Mouse (Mus musculus) stomach, embryonic 16.5 days (tissue): ENCODE measurements at regions not wholly inside any gene's neighbourhood (a gene's known extent, or its start where the extent isn't known, plus 50 kb on each side); places are given as distances from the start of the nearest gene placed in this dataset.

Source experiments
- ATAC-seq: fragments of 200-750 bp; cut with Nextera tagmentation; 2 replicates; pipeline ENCODE4 v1.8.0; 2017; ENCODE audit warnings: moderate number of reproducible peaks, moderate TSS enrichment; ENCODE audit not compliant: insufficient read depth, low FRiP score
- H3K27ac ChIP-seq: fragments of 300-500 bp; sonication (generic); 2 replicates; pipeline ENCODE4 v1.5.1; 2014; ENCODE audit warnings: low read length
- H3K27me3 ChIP-seq: fragments of 300-500 bp; sonication (generic); 2 replicates; pipeline ENCODE4 v1.6.1; 2014; ENCODE audit warnings: low read length, control low read depth, mixed read lengths; ENCODE audit not compliant: control insufficient read depth, insufficient read depth
- H3K36me3 ChIP-seq: fragments of 300-500 bp; sonication (generic); 2 replicates; pipeline ENCODE4 v1.6.1; 2014; ENCODE audit warnings: low read length; ENCODE audit not compliant: control insufficient read depth, insufficient read depth
- H3K4me1 ChIP-seq: fragments of 300-500 bp; sonication (generic); 2 replicates; pipeline ENCODE4 v1.6.1; 2014; ENCODE audit warnings: low read length, control low read depth, mixed read lengths; ENCODE audit not compliant: control insufficient read depth, insufficient read depth
- H3K4me2 ChIP-seq: fragments of 300-500 bp; sonication (generic); 2 replicates; pipeline ENCODE4 v1.6.1; 2014; ENCODE audit warnings: low read depth, low read length, mixed read lengths
- H3K4me3 ChIP-seq: fragments of 300-500 bp; sonication (generic); replicated peaks from 2 replicates; pipeline ENCODE4 v1.5.1; 2014; ENCODE audit warnings: mild to moderate bottlenecking, low read length
- H3K9ac ChIP-seq: fragments of 300-500 bp; sonication (generic); 2 replicates; pipeline ENCODE4 v1.6.1; 2014; ENCODE audit warnings: low read length
- H3K9me3 ChIP-seq: fragments of 300-500 bp; sonication (generic); replicated peaks from 2 replicates; pipeline ENCODE4 v1.6.1; 2016; ENCODE audit warnings: low read length, control low read depth; ENCODE audit not compliant: control insufficient read depth
- WGBS: fragments of 180-500 bp; shearing (Covaris S2); extraction: QIAGEN DNeasy Blood & Tissue Kit; methylation state at CpG from one replicate; pipeline ENCODE4 v1.1.7; 2014; 5-methylcytosine and 5-hydroxymethylcytosine counted together

DNA sequence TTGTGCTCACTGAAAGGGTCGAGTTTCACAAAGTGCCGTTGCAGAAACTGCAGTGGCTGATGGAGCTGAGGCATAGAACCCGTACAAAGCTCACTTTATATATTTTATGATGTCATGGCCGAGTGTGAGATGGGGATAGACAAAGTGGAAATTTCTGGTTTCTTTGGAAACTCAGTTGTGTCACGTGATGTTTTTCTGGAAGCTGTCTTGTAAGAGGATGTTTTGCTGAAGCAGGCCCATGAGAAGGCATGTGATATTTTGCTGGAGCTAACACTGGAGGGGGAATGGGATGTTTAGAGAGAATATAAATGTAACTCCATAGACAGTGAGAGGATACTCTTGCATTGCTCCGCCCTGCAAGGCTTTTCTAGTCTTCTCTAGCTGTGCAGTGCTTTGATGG, 311.7 kb downstream of the Tmem132b start:
- 68% methylated on average over 6 of the region's 6 CpGs for WGBS
- H3K27ac ChIP-seq = no peak overlapping the region
- no peak overlapping the region for H3K4me3 ChIP-seq
- H3K4me2 ChIP-seq = no peak overlapping the region
- H3K36me3 ChIP-seq = no peaks in the 10 kb centered on the region
- no peaks in the 10 kb centered on the region for H3K27me3 ChIP-seq
- no peaks in the 10 kb centered on the region; the same call in 1 of the 2 replicates for H3K9me3 ChIP-seq
- no peak overlapping the region for H3K9ac ChIP-seq
- no peak for ATAC-seq
- H3K4me1 ChIP-seq = no peaks in the 10 kb centered on the region

DNA sequence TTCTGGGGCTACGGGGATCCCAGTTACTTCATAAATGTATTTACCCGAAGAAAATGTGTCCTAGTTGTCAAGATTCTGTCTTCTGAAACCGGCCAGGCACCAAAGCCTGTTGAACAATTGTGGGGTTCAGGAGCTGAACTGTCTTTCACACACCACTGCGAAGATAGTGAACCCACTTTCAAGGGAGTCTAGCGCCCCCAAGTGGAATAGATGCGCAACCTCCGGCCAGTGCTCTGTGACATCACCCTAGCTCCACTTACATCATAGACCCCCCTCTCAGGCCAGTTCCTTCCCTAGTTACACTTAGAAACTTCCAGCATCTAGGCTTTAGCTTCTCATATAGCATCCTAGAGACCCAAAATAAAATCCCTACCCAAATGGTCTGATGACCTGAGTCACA, 318.1 kb downstream of the Tmem132b start:
- WGBS = 79% methylated on average over 7 of the region's 7 CpGs
- ATAC-seq = no peak

DNA sequence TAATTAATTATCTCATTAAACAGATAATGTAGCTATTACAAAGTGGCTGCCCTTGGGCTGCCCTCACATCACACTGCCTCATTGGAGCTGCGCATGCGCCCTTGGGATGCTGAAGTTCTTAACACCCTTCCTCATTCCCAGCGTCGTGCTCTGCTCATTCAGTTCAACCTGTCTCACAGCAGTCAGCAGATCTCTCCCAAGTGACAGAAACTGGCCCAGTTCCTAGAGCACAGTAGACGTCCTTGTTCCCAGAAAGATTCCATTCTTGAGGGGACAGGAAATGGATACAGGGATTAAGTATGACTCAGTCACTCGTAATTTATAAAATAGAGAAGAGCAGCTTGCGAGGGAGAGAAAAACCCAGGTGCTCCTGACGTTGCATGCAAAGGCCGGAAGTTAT, 344.7 kb downstream of the Tmem132b start:
- Histone ChIP-seq H3K27ac (no peak overlapping the region), H3K4me3 (no peak overlapping the region), H3K27me3 (no peaks in the 10 kb centered on the region), H3K4me2 (no peak overlapping the region), H3K4me1 (no peaks in the 10 kb centered on the region), H3K9me3 (no peaks in the 10 kb centered on the region), H3K36me3 (no peaks in the 10 kb centered on the region), H3K9ac (no peak overlapping the region)
- ATAC-seq = no peak
- WGBS = 75% methylated on average over 9 of the region's 9 CpGs

More for the DNA sequence above, 318.1 kb downstream of the Tmem132b start:
- no peaks in the 10 kb centered on the region for H3K4me1 ChIP-seq
- no peaks in the 10 kb centered on the region for H3K36me3 ChIP-seq
- no peak overlapping the region for H3K4me2 ChIP-seq
- no peaks in the 10 kb centered on the region; the same call in 1 of the 2 replicates for H3K9me3 ChIP-seq
- no peak overlapping the region for H3K27ac ChIP-seq
- H3K9ac ChIP-seq = no peak overlapping the region
- no peak overlapping the region for H3K4me3 ChIP-seq
- H3K27me3 ChIP-seq = no peaks in the 10 kb centered on the region

- Histone ChIP-seq H3K27ac (no peak overlapping the region), H3K27me3 (no peaks in the 10 kb centered on the region), H3K4me3 (no peak overlapping the region), H3K36me3 (no peaks in the 10 kb centered on the region), H3K9me3 (no peaks in the 10 kb centered on the region), H3K4me1 (no peaks in the 10 kb centered on the region), H3K4me2 (no peak overlapping the region), H3K9ac (no peak overlapping the region)
- ATAC-seq = no peak
- 81% methylated on average over 2 of the region's 2 CpGs for WGBS
These were observed 357.3 kb downstream of the Tmem132b start for GRCm38 (mm10) chr5:125888840-125889239.

DNA sequence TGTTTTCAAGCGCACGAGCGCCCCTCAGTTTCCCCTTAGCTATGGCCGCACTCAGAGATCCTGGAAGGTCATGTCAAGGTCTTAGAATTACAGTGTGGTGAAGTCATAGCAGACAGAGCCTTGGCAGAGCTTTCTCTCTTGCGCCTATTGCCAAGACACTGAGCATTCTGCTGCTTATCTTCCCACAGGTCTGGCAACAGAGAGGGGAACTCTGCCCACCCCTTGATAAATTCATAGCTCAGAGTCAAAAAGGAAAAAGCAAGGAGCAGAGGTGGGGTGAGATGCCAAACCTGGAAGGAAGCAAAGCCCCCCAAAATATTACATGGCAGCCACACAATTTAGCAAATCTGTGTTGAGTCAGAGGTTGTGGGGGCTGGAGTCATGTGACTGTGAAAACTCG, 362.3 kb downstream of the Tmem132b start:
- WGBS = 84% methylated on average over 6 of the region's 6 CpGs

GRCm38 (mm10) chr5:125902038-125902437, 370.5 kb downstream of the Tmem132b start:
- no peaks in the 10 kb centered on the region for H3K27me3 ChIP-seq
- 85% methylated on average over 4 of the region's 4 CpGs for WGBS
- no peak for ATAC-seq
- no peaks in the 10 kb centered on the region for H3K36me3 ChIP-seq
- H3K9me3 ChIP-seq = no peaks in the 10 kb centered on the region
- H3K4me2 ChIP-seq = no peak overlapping the region
- H3K4me3 ChIP-seq = no peak overlapping the region
- H3K9ac ChIP-seq = no peak overlapping the region
- H3K4me1 ChIP-seq = no peaks in the 10 kb centered on the region
- no peak overlapping the region for H3K27ac ChIP-seq

More for the DNA sequence above, 362.3 kb downstream of the Tmem132b start:
- no peak for ATAC-seq
- H3K4me2 ChIP-seq = no peak overlapping the region
- H3K27ac ChIP-seq = no peak overlapping the region
- H3K27me3 ChIP-seq = no peaks in the 10 kb centered on the region
- H3K36me3 ChIP-seq = no peaks in the 10 kb centered on the region
- no peak overlapping the region for H3K9ac ChIP-seq
- H3K4me3 ChIP-seq = no peak overlapping the region
- no peaks in the 10 kb centered on the region for H3K4me1 ChIP-seq
- no peaks in the 10 kb centered on the region for H3K9me3 ChIP-seq

DNA sequence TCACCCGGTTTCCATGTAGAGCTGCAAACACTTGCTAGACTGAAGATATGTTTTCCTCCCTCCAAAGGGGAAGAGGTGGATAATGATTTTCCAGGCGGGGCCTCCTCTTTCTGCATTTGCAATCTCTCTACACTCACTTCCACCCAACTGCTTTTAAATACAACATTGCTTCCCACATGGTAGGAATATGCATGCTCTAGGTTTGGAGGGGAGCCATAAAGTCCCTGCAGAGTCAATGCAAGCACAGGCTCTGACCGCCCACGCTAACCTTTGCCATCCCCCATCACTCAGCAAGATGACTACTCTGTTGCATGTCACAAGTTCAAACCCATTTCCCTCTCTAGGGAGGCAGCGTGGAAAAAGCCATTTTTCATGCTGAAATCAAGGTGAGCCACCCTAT, 372.9 kb downstream of the Tmem132b start:
- H3K4me1 ChIP-seq = no peaks in the 10 kb centered on the region
- no peak overlapping the region for H3K27ac ChIP-seq
- H3K9me3 ChIP-seq = no peaks in the 10 kb centered on the region
- no peak overlapping the region for H3K4me2 ChIP-seq
- H3K4me3 ChIP-seq = no peak overlapping the region
- no peak overlapping the region for H3K9ac ChIP-seq
- ATAC-seq = no peak
- 74% methylated on average over 5 of the region's 5 CpGs for WGBS
- H3K27me3 ChIP-seq = no peaks in the 10 kb centered on the region
- H3K36me3 ChIP-seq = no peaks in the 10 kb centered on the region

DNA sequence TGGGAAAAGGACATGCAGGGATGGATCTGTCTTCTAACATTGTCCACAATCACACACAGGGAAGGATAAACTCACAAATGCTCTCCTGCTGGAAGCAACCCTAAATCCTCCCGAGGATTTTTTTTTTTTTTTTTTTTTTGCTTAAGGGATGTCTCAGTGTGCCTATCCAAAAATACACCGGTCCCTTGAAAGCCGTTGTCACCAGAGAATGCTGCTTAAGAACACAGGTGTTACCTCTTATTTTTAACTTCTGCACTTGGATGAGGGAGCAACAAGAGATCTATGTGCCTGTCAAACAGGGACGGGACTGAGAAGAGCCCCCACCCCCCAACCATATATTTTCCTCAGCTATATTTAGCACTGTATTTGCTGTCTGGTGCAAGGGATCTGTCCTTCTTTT, 375.8 kb downstream of the Tmem132b start:
- no peak overlapping the region for H3K4me3 ChIP-seq
- no peak overlapping the region for H3K9ac ChIP-seq
- no peak overlapping the region for H3K27ac ChIP-seq
- no peaks in the 10 kb centered on the region for H3K4me1 ChIP-seq
- no peaks in the 10 kb centered on the region for H3K36me3 ChIP-seq
- no peaks in the 10 kb centered on the region for H3K27me3 ChIP-seq
- 80% methylated on average over 4 of the region's 4 CpGs for WGBS
- no peaks in the 10 kb centered on the region for H3K9me3 ChIP-seq
- no peak overlapping the region for H3K4me2 ChIP-seq
- no peak for ATAC-seq

DNA sequence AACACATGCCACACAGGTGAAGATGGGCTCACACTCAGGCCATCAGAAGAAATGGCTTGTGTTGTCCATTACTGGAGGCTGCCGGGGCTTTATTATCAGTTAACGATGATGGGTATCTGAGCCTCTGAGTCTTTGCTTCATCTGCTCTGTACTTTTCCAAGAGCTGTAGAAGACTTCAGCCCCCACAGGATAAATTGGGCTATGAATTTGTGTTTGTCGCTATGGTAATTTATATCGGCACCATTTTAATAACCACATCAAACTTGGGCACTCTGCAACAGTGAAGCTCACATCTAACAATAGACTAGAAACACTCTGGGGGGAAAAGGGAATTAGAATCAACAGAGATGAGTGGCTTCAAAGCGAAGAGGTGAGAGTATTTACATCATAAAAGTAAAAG, 376.3 kb downstream of the Tmem132b start:
- Histone ChIP-seq H3K4me3 (no peak overlapping the region), H3K27ac (no peak overlapping the region), H3K4me2 (no peak overlapping the region), H3K4me1 (no peaks in the 10 kb centered on the region), H3K9ac (no peak overlapping the region), H3K27me3 (no peaks in the 10 kb centered on the region), H3K36me3 (no peaks in the 10 kb centered on the region), H3K9me3 (no peaks in the 10 kb centered on the region)
- ATAC-seq = no peak
- 91% methylated on average over 5 of the region's 5 CpGs for WGBS

- ATAC-seq = no peak
These were observed 384.3 kb downstream of the Tmem132b start for GRCm38 (mm10) chr5:125915857-125916256.

More at GRCm38 (mm10) chr5:125915857-125916256, 384.3 kb downstream of the Tmem132b start:
- H3K9ac ChIP-seq = no peak overlapping the region
- H3K9me3 ChIP-seq = no peaks in the 10 kb centered on the region
- H3K4me2 ChIP-seq = no peak overlapping the region
- H3K4me3 ChIP-seq = no peak overlapping the region
- no peaks in the 10 kb centered on the region for H3K36me3 ChIP-seq
- H3K4me1 ChIP-seq = no peaks in the 10 kb centered on the region
- H3K27ac ChIP-seq = no peak overlapping the region
- 88% methylated on average over 4 of the region's 4 CpGs for WGBS
- no peaks in the 10 kb centered on the region for H3K27me3 ChIP-seq
